Mouse (Mus musculus) midbrain, embryonic 16.5 days (tissue): ENCODE measurements around the gene Lenep. TPM values are rescaled to one million over a fixed set of nuclear protein-coding genes. Genes with fewer than 3 reads are reported as not detected.
"Not testable (repeated sequence)": the region's sequence is repeated elsewhere in the genome, so short reads cannot be mapped to it uniquely, and the experiment has no call there.

Experiments used
- ATAC-seq: fragments of 200-750 bp; cut with Nextera tagmentation; 2 replicates; pipeline ENCODE4 v1.8.0; 2017; ENCODE audit warnings: moderate TSS enrichment
- H3K27ac ChIP-seq: fragments of 300-500 bp; sonication (generic); 2 replicates; pipeline ENCODE4 v1.5.1; 2014; ENCODE audit warnings: mild to moderate bottlenecking, low read length, mixed read lengths
- H3K27me3 ChIP-seq: fragments of 300-500 bp; sonication (generic); 2 replicates; pipeline ENCODE4 v1.6.1; 2014; ENCODE audit warnings: low read depth, low read length, mixed read lengths; ENCODE audit not compliant: control insufficient read depth, insufficient read depth
- H3K36me3 ChIP-seq: fragments of 300-500 bp; sonication (generic); 2 replicates; pipeline ENCODE4 v1.6.1; 2014; ENCODE audit warnings: mild to moderate bottlenecking, low read length, moderate library complexity, mixed read lengths; ENCODE audit not compliant: control insufficient read depth, insufficient read depth
- H3K4me1 ChIP-seq: fragments of 300-500 bp; sonication (generic); 2 replicates; pipeline ENCODE4 v1.6.1; 2014; ENCODE audit warnings: mild to moderate bottlenecking, low read length, mixed read lengths; ENCODE audit not compliant: control insufficient read depth, insufficient read depth
- H3K4me2 ChIP-seq: fragments of 300-500 bp; sonication (generic); 2 replicates; pipeline ENCODE4 v1.6.1; 2014; ENCODE audit warnings: mild to moderate bottlenecking, low read length, mixed read lengths
- H3K4me3 ChIP-seq: fragments of 300-500 bp; sonication (generic); 2 replicates; pipeline ENCODE4 v1.5.1; 2014; ENCODE audit warnings: low read depth, mild to moderate bottlenecking, low read length, moderate library complexity, mixed read lengths
- H3K9ac ChIP-seq: fragments of 300-500 bp; sonication (generic); 2 replicates; pipeline ENCODE4 v1.6.1; 2014; ENCODE audit warnings: low read depth, low read length, mixed read lengths
- H3K9me3 ChIP-seq: fragments of 300-500 bp; sonication (generic); replicated peaks from 2 replicates; pipeline ENCODE4 v1.6.1; 2014; ENCODE audit warnings: mild to moderate bottlenecking, low read length, mixed read lengths; ENCODE audit not compliant: control insufficient read depth, poor library complexity, severe bottlenecking
- WGBS: fragments of 180-500 bp; shearing (Covaris S2); extraction: QIAGEN DNeasy Blood & Tissue Kit; methylation state at CpG from one replicate; pipeline ENCODE4 v1.1.7; 2014; 5-methylcytosine and 5-hydroxymethylcytosine counted together
- polyA plus RNA-seq: library from polyadenylated mRNA; unstranded; fragments of >200 nt; fragmentation: Nextera tagmentation; extraction: Ambion mirVana; gene quantifications from 2 replicates; pipeline ENCODE4 v1.2.1, GENCODE M21; 2015

Lenep gene
- polyA plus RNA-seq, 1 experiment from 2014 or later: not detected

DNA sequence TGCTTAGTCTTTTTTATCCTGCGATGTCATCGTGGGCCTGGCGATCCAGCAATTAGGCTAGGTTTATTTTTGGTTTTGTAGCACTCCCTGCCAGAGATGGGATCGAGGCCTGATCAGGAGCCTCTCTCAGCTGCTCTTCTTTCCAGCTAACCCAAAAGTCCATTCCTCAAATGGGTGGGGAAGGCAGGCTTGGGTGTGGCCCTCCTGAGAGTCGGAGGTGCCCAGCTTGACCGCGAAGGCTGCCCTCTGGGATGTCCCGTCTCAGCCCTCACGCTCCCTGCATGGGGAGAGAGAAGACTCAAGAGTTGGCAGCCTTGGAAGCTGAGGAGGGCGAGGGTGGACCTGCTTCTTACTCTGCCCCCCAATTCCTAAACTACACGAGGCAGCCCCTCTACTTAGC is 31.9 kb upstream of the Lenep start:
- H3K36me3 ChIP-seq: peaks cover 23% of the 10 kb centered on the region
- no peak overlapping the region for H3K4me3 ChIP-seq
- H3K27ac ChIP-seq: no peak overlapping the region
- H3K27me3 ChIP-seq: no peaks in the 10 kb centered on the region
- H3K4me2 ChIP-seq: no peak overlapping the region
- ATAC-seq: no peak
- WGBS: 84% methylated on average over 11 of the region's 11 CpGs
- H3K4me1 ChIP-seq: peaks cover 18% of the 10 kb centered on the region
- H3K9me3 ChIP-seq: no peaks in the 10 kb centered on the region
- H3K9ac ChIP-seq: no peak overlapping the region

GRCm38 (mm10) chr3:89432606-89433005 is 30.0 kb upstream of the Lenep start:
- Histone ChIP-seq H3K27me3 (no peaks in the 10 kb centered on the region), H3K9me3 (no peaks in the 10 kb centered on the region), H3K4me1 (peaks cover 18% of the 10 kb centered on the region), H3K36me3 (peaks cover 23% of the 10 kb centered on the region), H3K9ac (no peak overlapping the region), H3K4me2 (no peak overlapping the region), H3K27ac (no peak overlapping the region), H3K4me3 (no peak overlapping the region)
- ATAC-seq: no peak
- 90% methylated on average over 8 of the region's 8 CpGs for WGBS

DNA sequence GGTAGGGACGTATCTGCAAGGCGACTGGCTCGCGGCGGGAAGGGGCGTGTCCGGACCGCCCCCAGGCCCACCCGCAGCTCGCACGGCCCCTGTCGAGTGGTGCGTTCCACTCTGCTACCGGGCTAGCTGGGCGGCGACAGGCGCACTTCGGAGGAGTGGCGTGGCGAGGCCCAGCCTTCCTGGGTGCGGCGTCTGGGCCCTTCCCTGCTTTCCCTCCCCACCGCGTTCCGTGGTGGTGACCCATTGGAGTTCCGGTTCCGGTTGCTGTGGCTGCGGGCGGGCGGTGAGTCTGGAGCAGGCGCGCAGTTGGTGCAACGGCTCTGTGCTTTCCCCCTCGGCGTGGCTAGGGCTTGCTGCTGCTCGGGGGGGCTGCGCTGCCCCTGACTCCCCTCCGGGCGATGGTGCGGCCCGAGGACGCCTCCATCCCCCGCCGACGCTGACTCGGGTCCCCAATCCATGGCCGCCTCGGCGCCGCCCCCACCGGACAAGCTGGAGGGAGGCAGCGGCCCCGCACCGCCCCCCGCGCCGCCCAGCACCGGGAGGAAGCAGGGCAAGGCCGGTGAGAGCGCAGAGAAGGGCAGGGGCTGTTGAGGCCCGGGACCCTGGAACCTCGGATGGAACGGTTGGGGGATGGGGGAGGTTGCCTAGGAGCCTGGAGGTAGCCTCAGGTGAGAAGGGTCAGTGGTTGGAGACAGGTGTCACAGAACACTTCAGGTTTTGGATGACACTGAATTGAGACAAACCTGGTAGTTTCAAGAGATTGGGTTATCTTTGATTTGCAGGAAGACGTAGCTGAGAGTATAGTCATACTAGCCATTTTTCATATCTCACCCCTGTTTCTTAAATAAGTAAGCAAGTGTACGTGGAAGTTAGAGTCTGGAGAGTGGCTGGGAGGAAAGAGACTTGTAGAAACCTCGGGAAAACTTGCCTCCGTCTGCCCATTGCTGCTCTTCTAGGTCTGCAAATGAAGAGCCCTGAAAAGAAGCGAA is 27.9 kb upstream of the Lenep start, which contains the start of gene Pygo2:
Pygo2 (plus strand) TSS at position 44 of the 989 bp plus-strand sequence.
- peak within 1 kb of the TSS; percentile 70 for H3K4me2 ChIP-seq
- peak; percentile 98 for ATAC-seq
- no peaks in the 10 kb centered on the region for H3K9me3 ChIP-seq
- no peaks in the 10 kb centered on the region for H3K27me3 ChIP-seq
- peak within 1 kb of the TSS; percentile 89 for H3K27ac ChIP-seq
- H3K4me1 ChIP-seq: peaks cover 18% of the 10 kb centered on the region
- H3K36me3 ChIP-seq: peaks cover 23% of the 10 kb centered on the region
- peak within 1 kb of the TSS; percentile 100 for H3K4me3 ChIP-seq
- 2% methylated on average over 56 of the region's 68 CpGs for WGBS
- peak within 1 kb of the TSS; percentile 99 for H3K9ac ChIP-seq

- not testable (repeated sequence) for H3K4me2 ChIP-seq, ATAC-seq
- 92% methylated on average over 7 of the region's 7 CpGs for WGBS
These were observed 26.4 kb upstream of the Lenep start for GRCm38 (mm10) chr3:89429021-89429420.

DNA sequence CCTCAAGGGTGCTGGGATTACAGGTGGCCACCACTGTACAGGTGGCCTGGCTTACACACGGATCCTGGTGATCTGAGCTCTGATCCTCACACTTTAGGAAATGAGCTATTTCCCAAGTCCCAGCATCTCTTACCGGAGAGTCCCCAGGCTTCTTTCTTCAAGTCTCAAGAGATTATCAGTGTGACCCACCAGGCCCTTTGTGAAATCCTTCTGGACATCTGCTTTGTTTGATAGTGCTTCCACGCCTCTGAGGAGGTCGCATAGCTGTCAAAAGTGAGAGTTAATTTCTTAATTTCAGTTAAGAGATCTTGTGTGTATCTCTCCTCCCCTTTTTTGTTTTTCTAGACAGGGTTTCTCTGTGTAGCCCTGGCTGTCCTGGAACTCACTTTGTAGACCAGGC is 23.3 kb upstream of the Lenep start:
- H3K27ac ChIP-seq: no peak overlapping the region
- H3K4me2 ChIP-seq: no peak overlapping the region
- no peak overlapping the region for H3K9ac ChIP-seq
- no peaks in the 10 kb centered on the region for H3K27me3 ChIP-seq
- no peaks in the 10 kb centered on the region for H3K9me3 ChIP-seq
- no peaks in the 10 kb centered on the region for H3K36me3 ChIP-seq
- ATAC-seq: no peak
- H3K4me1 ChIP-seq: peaks cover 5% of the 10 kb centered on the region
- 77% methylated on average over 4 of the region's 4 CpGs for WGBS
- no peak overlapping the region for H3K4me3 ChIP-seq

More at GRCm38 (mm10) chr3:89429021-89429420, 26.4 kb upstream of the Lenep start:
- H3K9ac ChIP-seq, H3K4me3 ChIP-seq, H3K9me3 ChIP-seq, H3K27me3 ChIP-seq, H3K27ac ChIP-seq: not testable (repeated sequence)
- peaks cover 16% of the 10 kb centered on the region for H3K4me1 ChIP-seq
- H3K36me3 ChIP-seq: peaks cover 16% of the 10 kb centered on the region

GRCm38 (mm10) chr3:89425141-89425525 is 22.5 kb upstream of the Lenep start:
- no peak overlapping the region for H3K9ac ChIP-seq
- WGBS: 91% methylated on average over 5 of the region's 5 CpGs
- ATAC-seq: no peak

DNA sequence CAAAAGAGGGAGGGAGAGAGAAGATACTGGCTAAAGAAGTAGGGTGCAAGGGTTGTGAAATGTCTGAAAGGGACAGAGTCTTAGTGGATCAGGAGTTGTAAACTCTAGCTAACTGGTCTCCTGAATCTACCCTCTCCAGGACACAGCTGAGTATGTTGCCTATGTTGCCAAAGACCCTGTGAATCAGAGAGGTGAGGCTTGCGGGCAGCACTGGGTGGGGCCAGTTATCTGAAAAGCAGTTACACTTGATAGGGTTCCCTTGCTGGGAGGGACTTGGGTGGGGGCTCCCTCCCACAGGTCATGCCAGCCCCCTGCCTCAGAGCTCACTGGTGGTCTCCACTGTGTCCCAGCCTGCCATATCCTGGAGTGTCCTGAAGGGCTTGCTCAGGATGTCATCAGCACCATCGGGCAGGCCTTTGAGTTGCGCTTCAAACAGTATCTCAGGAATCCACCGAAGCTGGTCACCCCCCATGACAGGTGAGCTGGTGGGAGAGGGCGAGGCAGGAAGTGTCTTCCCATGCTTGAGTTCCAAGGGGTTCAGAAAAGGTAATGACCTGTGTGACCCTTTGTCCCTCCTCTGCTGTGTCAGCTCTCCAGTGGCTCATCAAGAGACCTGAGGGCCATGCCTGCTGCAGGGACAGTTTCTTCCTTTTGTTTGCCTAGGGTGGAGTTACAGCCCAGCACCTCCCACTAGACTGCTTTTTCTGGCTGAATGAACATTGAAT is 22.0 kb upstream of the Lenep start:
- H3K4me2 ChIP-seq: no peak overlapping the region
- no peak for ATAC-seq
- no peaks in the 10 kb centered on the region for H3K36me3 ChIP-seq
- no peak overlapping the region for H3K27ac ChIP-seq
- no peaks in the 10 kb centered on the region for H3K9me3 ChIP-seq
- H3K4me1 ChIP-seq: peaks cover 8% of the 10 kb centered on the region
- H3K27me3 ChIP-seq: no peaks in the 10 kb centered on the region
- WGBS: 91% methylated on average over 5 of the region's 5 CpGs
- no peak overlapping the region for H3K4me3 ChIP-seq
- no peak overlapping the region for H3K9ac ChIP-seq

More at GRCm38 (mm10) chr3:89425141-89425525, 22.5 kb upstream of the Lenep start:
- Histone ChIP-seq H3K4me3 (no peak overlapping the region), H3K27me3 (no peaks in the 10 kb centered on the region), H3K36me3 (no peaks in the 10 kb centered on the region), H3K4me1 (peaks cover 3% of the 10 kb centered on the region; the same call in 1 of the 2 replicates), H3K4me2 (no peak overlapping the region), H3K27ac (no peak overlapping the region), H3K9me3 (no peaks in the 10 kb centered on the region)

GRCm38 (mm10) chr3:89422556-89423205 is 20.1 kb upstream of the Lenep start:
- 74% methylated on average over 6 of the region's 6 CpGs for WGBS
- no peak for ATAC-seq
- H3K4me3 ChIP-seq: no peak overlapping the region
- H3K4me1 ChIP-seq: peaks cover 14% of the 10 kb centered on the region
- H3K36me3 ChIP-seq: no peaks in the 10 kb centered on the region
- H3K4me2 ChIP-seq: peak overlapping the region; percentile 53; the same call in 1 of the 2 replicates
- H3K9ac ChIP-seq: no peak overlapping the region
- no peak overlapping the region for H3K27ac ChIP-seq
- no peaks in the 10 kb centered on the region for H3K9me3 ChIP-seq
- no peaks in the 10 kb centered on the region for H3K27me3 ChIP-seq
